Comparison of ENCODE assay signal across 9 mouse cellular contexts in genomic region chr13:6471643-6472042, GRCm38 (mm10).
A peak's percentile ranks its signal among the peaks of the same experiment; 100 is the strongest.
DNase-seq lines count a peak whose midpoint lies in the region; ATAC-seq and TF ChIP-seq lines count a peak whose summit lies in the region.
"Had no signal": no experiment of that assay in that cellular context is flagged by ENCODE, and none has a peak within 500 bp of the region (broad histone marks: within the 10 kb centered on the region; RNA-seq: fewer than 3 reads in every experiment).

No protein-coding gene starts in this region.

- WGBS in heart, embryonic 16.5 days = 8% methylated on average over 7 of the region's 7 CpGs
- WGBS in kidney, embryonic 16.5 days = 7% methylated on average over 7 of the region's 7 CpGs
- 6% methylated on average over 7 of the region's 7 CpGs for WGBS in liver, adult 2 months

- DNase-seq in adrenal gland, postnatal 14 days = peak; percentile 76
- DNase-seq in embryo, embryonic 11.5 days (ENCODE audit: low read depth, low spot score) = peak; percentile 65
- peak; percentile 59 for DNase-seq in liver, adult 2 months (ENCODE audit: extremely low read depth, low read depth, low spot score)
- DNase-seq in neural tube, embryonic 10.5 days (ENCODE audit: extremely low spot score, low spot score) = peak; percentile 59
- DNase-seq in thymus, postnatal 10 days (ENCODE audit: low spot score in 2 of 2) = peak; percentile 15 to 66

- no peak for TF ChIP-seq POLR2A in liver, adult 2 months (IDR thresholded peaks at IDR 0.05; ENCODE audit: extremely low read depth, insufficient read depth, low read length)

- 0 out of 2 replicates have a peak, but pooled peaks have one; percentile 38 for ATAC-seq in heart, embryonic 16.5 days (replicated peaks; ENCODE audit: extremely low read depth, insufficient read depth, low FRiP score)
- ATAC-seq in kidney, embryonic 16.5 days (ENCODE audit: low FRiP score, low TSS enrichment) = peak; percentile 62; the same call in 1 of the 2 replicates

- H3K4me3 ChIP-seq in E14TG2a.4 (replicated peaks; ENCODE audit: low read length) = no peak overlapping the region
- H3K4me3 ChIP-seq in heart, embryonic 16.5 days (ENCODE audit: low read length) = no peak overlapping the region
- no peak overlapping the region for H3K4me3 ChIP-seq in kidney, embryonic 16.5 days (ENCODE audit: low read length)
- no peak overlapping the region for H3K4me3 ChIP-seq in liver, adult 2 months (ENCODE audit: insufficient read depth, low read depth, low read length)
- H3K4me3 ChIP-seq: heart, embryonic 13.5 days had no signal

- H3K4me2 ChIP-seq in heart, embryonic 16.5 days (ENCODE audit: low read depth, low read length) = no peak overlapping the region
- H3K4me2 ChIP-seq in kidney, embryonic 16.5 days (replicated peaks; ENCODE audit: low read depth, low read length) = no peak overlapping the region
- H3K4me2 ChIP-seq: heart, embryonic 13.5 days had no signal

- peaks cover 16% of the 10 kb centered on the region for H3K9me3 ChIP-seq in E14TG2a.4 (ENCODE audit: low read length)
- H3K9me3 ChIP-seq in heart, embryonic 16.5 days (replicated peaks; ENCODE audit: control insufficient read depth, low read length) = no peaks in the 10 kb centered on the region; the same call in 1 of the 2 replicates
- no peaks in the 10 kb centered on the region for H3K9me3 ChIP-seq in kidney, embryonic 16.5 days (ENCODE audit: low read length)
- H3K9me3 ChIP-seq: heart, embryonic 13.5 days had no signal

- no peak overlapping the region for H3K27ac ChIP-seq in heart, embryonic 16.5 days (ENCODE audit: low read length)
- H3K27ac ChIP-seq in kidney, embryonic 16.5 days (ENCODE audit: low read length) = no peak overlapping the region
- no peak overlapping the region for H3K27ac ChIP-seq in liver, adult 2 months (replicated peaks; ENCODE audit: insufficient read depth, low read depth, low read length)
- H3K27ac ChIP-seq: heart, embryonic 13.5 days had no signal

- H3K27me3 ChIP-seq in E14TG2a.4 (ENCODE audit: insufficient read depth, low read length) = 0 out of 2 replicates have a peak, but pooled peaks cover 4% of the 10 kb centered on the region
- no peaks in the 10 kb centered on the region for H3K27me3 ChIP-seq in heart, embryonic 16.5 days (ENCODE audit: control insufficient read depth, insufficient read depth, low read length)
- no peaks in the 10 kb centered on the region; the same call in 1 of the 2 replicates for H3K27me3 ChIP-seq in kidney, embryonic 16.5 days (ENCODE audit: insufficient read depth, low read length)
- no peaks in the 10 kb centered on the region for H3K27me3 ChIP-seq in liver, adult 2 months (ENCODE audit: control insufficient read depth, insufficient read depth, low read length)
- H3K27me3 ChIP-seq: heart, embryonic 13.5 days had no signal

- TF ChIP-seq CTCF in E14TG2a.4 (conservative IDR thresholded peaks at IDR 0.05; ENCODE audit: low read length) = peak; percentile 55
- TF ChIP-seq CTCF in liver, adult 2 months (IDR thresholded peaks at IDR 0.05; ENCODE audit: low read depth, low read length) = peak; percentile 69; the same call in 1 of the 2 replicates

- H3K4me1 ChIP-seq in E14TG2a.4 (replicated peaks; ENCODE audit: low read depth, low read length) = peaks cover 15% of the 10 kb centered on the region
- peaks cover 19% of the 10 kb centered on the region for H3K4me1 ChIP-seq in heart, embryonic 16.5 days (ENCODE audit: control insufficient read depth, insufficient read depth, low read length)
- 0 out of 2 replicates have a peak, but pooled peaks cover 6% of the 10 kb centered on the region for H3K4me1 ChIP-seq in kidney, embryonic 16.5 days (ENCODE audit: insufficient read depth, low read length)
- no peaks in the 10 kb centered on the region for H3K4me1 ChIP-seq in liver, adult 2 months (ENCODE audit: control insufficient read depth, insufficient read depth, low read length)

- H3K36me3 ChIP-seq in E14TG2a.4 (ENCODE audit: insufficient read depth, low read length) = no peaks in the 10 kb centered on the region
- H3K36me3 ChIP-seq in heart, embryonic 16.5 days (ENCODE audit: control insufficient read depth, insufficient read depth) = no peaks in the 10 kb centered on the region
- H3K36me3 ChIP-seq in kidney, embryonic 16.5 days (ENCODE audit: insufficient read depth, low read length) = no peaks in the 10 kb centered on the region
- no peaks in the 10 kb centered on the region for H3K36me3 ChIP-seq in liver, adult 2 months (ENCODE audit: control insufficient read depth, insufficient read depth, low read length)
- H3K36me3 ChIP-seq: heart, embryonic 13.5 days had no signal

- no peaks in the 10 kb centered on the region for H3K79me2 ChIP-seq in liver, adult 2 months (ENCODE audit: control insufficient read depth, insufficient read depth, low read length)

- no peak overlapping the region for H3K9ac ChIP-seq in heart, embryonic 16.5 days (ENCODE audit: low read length)
- no peak overlapping the region for H3K9ac ChIP-seq in kidney, embryonic 16.5 days (replicated peaks; ENCODE audit: low read length)
- no peak overlapping the region for H3K9ac ChIP-seq in liver, adult 2 months (ENCODE audit: low read depth, low read length)
- H3K9ac ChIP-seq: heart, embryonic 13.5 days had no signal
